Mouse (Mus musculus) erythroid progenitor cell, adult 5-6 weeks (primary cell): ENCODE results near the gene Dtl. TPM values are rescaled to one million over a fixed set of nuclear protein-coding genes. Genes with fewer than 3 reads are reported as not detected.

Experiments used
- total RNA-seq, 2 experiments: library from RNA; stranded (forward) in 1 of 2; stranded (reverse) in 1 of 2; fragments of 150-400 nt in 1 of 2; fragments of 186-747, 209-891 nt in 1 of 2; gene quantifications; 2 replicates each; pipeline versions ENCODE4 v1.2.3 to v1.2.4; 2015 to 2017; ENCODE audit warnings: low replicate concordance in 2 of 2

Dtl gene
- total RNA-seq, 2 experiments from 2014 or later = 61.8 to 107 TPM

Other genes with a start within 250 kb of the Dtl start
- gene Tmem206, start 249.6 kb downstream of the Dtl start, total RNA-seq (2015; ENCODE audit: low replicate concordance) = 20.5 and 34.4 TPM in 2 replicates
- gene Tmem206, start 249.6 kb downstream of the Dtl start, total RNA-seq (2017; ENCODE audit: low replicate concordance) = 15.7 and 22.9 TPM in 2 replicates
- 59.1 and 84.3 TPM in 2 replicates for gene Ppp2r5a, start 172.3 kb downstream of the Dtl start, total RNA-seq (2015; ENCODE audit: low replicate concordance)
- 60.7 and 94.6 TPM in 2 replicates for gene Ppp2r5a, start 172.3 kb downstream of the Dtl start, total RNA-seq (2017; ENCODE audit: low replicate concordance)
- 15.9 and 36.0 TPM in 2 replicates for gene Ints7, start 92 bp upstream of the Dtl start, total RNA-seq (2015; ENCODE audit: low replicate concordance)
- 32.3 and 43.1 TPM in 2 replicates for gene Ints7, start 92 bp upstream of the Dtl start, total RNA-seq (2017; ENCODE audit: low replicate concordance)
- 7.2 and 8.8 TPM in 2 replicates for gene Lpgat1, start 142.3 kb upstream of the Dtl start, total RNA-seq (2015; ENCODE audit: low replicate concordance)
- gene Lpgat1, start 142.3 kb upstream of the Dtl start, total RNA-seq (2017; ENCODE audit: low replicate concordance) = 5.2 and 8.7 TPM in 2 replicates
- 98.4 and 116 TPM in 2 replicates for gene Nek2, start 245.9 kb upstream of the Dtl start, total RNA-seq (2015; ENCODE audit: low replicate concordance)
- 213 and 225 TPM in 2 replicates for gene Nek2, start 245.9 kb upstream of the Dtl start, total RNA-seq (2017; ENCODE audit: low replicate concordance)